Mouse (Mus musculus) Muller cell, postnatal 12 days (primary cell): ENCODE data around the gene Clcnka.
A peak's percentile ranks its signal among the peaks of the same experiment; 100 is the strongest.

Experiments
- DNase-seq: peaks from one replicate; pipeline ENCODE4 v3.0.0-alpha.2; 2015; ENCODE audit errors: inconsistent ontology term

Clcnka gene

DNA sequence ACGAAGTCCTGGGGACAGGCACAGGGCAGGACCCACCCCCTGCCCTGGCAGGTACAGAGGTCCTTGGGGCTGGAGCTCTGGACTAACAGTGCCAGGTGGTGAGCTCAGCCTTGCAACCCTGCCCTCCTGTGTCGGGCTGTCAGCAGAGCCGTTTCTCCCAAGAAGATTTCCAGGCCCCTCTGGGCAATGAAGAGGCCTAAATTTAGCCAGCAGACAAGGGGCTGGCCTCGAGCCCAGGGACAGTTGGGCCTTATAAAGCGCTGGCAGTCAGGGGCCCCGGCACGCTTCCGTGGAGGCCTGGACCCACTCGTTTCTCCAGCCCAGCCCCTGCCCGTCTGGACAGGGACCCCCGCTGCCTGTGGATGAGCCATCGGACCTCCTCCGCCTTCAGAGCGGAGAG lies 22.9 kb upstream of the Clcnka start:
- no peak for DNase-seq

- DNase-seq: no peak
Observed at GRCm38 (mm10) chr4:141420886-141421285, 22.4 kb upstream of the Clcnka start.

DNA sequence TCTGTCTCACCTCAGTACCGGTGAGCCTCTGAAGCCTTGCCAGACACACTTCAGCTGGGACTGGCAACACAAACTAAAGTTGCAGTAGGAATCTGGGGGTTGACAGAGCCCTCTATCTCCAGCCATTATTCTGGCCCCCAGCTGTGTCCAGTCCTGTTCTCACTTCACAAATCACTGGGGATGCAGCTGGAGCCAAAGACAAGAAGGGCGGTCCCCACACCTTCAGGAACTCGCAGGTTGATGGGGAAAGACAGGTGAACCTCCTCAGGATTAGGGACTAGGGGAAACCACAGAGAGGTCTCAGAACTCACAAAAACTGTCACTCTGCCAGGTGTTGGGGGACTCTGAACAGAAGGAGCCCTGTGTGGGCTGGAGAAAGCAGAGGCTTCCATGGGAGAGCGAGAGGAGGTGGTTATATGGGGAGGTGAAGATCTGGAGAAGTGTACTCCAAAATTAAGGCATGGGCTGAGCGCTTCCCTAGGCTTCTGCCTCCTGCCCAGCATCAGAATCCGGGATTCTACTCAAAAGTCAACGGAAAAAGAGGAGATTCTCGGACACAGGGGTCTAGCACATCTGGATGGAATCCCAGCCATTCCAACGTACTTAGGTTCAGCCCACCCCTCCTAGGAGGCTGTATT lies 21.8 kb upstream of the Clcnka start, which contains the start of gene Hspb7:
Gene Hspb7, plus strand, starts transcription at position 588 of the 638 bp plus-strand sequence.
- DNase-seq: no peak

GRCm38 (mm10) chr4:141419398-141420191 lies 21.1 kb upstream of the Clcnka start:
- peak; percentile 83 for DNase-seq

DNA sequence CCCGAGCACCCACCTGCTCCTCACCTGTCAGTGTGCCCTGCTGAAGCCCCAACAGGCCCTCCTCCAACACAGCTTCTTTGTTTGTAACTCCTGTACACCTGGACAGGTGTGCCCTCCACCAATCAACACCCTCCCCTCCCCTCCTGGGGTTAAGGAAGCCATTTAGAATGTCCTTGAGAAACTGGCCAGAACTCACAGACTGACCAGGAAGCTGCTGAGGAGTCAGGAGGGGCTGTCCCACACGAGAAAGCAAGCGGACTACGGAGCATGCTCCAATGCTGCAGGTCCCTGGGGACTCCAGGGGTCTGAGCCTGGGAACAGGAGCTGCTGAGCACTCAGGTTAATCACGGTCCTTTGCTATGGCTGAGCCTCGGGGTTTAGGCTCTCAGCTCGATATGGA lies 17.4 kb upstream of the Clcnka start, which contains the start of gene Clcnkb:
Gene Clcnkb, minus strand, starts transcription at position 91 of the 400 bp plus-strand sequence.
- no peak for DNase-seq

DNA sequence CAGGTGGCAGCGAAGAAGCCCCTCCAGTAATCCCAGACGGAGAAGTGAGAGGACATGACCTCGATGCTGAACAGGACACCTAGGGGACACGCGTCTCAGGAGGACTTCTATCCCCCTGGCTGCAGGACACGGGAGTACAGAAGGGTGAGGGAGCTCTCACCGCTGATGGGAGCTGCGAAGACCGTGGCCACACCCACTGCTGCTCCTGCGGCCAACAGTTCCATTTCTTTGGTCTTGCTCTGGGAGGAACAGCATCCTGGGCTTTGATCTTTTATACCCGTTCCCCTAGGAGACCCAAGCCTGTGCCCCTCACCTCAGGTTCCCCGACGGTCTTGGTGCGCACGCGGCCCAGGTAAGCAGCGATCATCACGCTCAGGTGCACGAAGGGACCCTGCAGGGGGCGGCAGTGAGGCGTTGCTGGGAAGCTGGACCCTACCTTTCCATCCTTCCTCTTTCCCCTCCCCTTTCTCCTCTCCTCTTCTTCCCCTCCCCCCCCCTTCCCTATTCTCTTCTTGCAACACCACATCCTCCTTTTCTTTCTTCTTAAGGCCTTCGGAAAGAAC lies 13.0 kb upstream of the Clcnka start:
- no peak for DNase-seq

DNA sequence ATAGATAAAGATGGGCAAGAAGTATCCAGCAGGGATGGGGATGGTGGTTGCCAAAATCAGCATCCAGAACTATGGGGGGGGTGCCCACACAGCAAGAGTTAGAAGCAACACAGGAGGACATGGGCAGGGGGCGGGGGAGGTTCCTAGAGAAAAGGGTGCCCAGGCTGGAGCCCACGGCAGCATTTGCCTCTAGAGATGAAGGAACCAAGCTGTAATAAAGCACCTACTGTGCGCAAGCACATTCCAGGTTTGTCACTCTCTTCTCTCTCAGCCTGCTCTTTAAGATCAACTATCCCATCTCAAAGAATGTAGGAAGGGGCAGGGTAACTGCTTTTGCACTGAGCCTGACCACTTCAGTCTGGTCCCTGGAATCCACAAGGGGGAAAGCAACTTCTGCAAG lies 10.1 kb upstream of the Clcnka start:
- no peak for DNase-seq

DNA sequence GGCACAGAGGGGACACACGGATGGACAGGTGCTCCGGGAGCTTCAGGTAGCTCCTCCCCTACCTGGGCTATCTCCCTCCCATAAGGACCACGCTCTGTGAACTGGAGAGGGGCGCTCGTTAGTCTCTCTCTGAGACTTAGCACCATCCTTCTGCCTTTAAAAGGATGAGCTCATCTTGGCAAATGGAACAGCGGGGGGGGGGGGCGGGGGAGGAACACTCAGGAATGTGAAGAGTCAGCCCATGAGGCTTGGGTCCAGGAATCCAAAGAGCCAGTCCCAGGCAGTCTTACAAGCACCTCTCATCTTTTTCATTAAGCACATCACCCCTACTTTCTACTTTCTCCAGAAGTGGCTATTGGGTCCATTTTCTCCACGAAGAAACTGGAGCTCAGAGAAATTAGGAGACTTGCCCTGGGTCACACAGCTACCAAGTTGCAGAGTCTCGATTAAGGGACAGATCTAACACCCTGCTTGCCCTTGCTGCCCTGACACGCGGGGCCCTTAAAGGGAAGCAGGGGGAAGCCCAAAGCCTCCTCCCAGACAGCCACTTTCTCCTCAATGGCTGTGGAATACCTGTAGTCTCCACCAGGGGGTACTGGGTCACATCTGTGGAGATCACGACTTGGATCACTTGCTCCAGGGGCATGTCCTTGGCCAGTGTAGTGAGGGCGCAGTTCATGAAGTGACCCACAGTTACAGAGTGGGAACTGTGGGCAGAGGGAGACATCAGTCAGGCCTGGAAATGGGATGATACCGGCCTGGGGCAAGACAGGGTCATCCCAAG lies 8.2 kb upstream of the Clcnka start:
- DNase-seq: peak; percentile 86

- DNase-seq: no peak
Observed at GRCm38 (mm10) chr4:141405314-141405622, 6.7 kb upstream of the Clcnka start.

DNA sequence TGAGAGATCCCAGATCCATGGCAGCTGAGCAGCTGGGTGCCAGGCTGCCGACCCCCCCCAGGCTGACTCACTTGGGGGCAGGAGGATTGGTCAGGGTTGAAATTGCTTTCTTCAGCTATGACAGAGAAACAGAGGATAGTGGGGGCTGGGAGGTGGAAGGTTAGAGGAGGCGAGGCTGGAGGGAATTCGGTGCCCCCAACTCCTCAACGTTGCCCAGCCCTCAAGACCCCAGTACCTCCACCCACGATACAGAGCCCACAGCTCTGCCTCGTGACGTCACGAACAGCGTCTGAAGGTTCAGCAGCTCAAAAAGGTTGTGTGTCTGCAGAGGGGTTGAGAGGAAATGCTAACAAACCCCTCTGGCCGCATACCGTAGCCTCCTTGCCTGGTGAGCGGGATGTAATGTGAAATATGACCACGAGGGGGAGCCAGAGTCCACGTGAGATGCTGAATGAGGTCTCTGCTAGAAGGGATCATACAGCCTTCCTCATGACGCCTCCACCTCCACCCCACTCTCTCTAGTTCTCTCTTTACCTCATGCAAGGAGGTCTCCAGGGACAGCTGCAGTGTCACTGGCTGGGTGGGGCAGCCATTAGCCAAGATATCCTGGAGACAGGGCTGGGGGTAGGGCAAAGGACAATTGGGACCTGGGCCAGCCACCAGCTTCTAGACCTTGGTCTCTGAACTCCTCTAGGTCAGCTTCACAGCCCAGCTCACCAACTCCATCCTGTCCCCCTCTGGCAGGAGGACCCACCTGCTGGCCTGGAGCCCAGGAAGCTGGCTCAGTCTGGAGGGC lies 6.2 kb upstream of the Clcnka start:
- DNase-seq: peak; percentile 73

DNA sequence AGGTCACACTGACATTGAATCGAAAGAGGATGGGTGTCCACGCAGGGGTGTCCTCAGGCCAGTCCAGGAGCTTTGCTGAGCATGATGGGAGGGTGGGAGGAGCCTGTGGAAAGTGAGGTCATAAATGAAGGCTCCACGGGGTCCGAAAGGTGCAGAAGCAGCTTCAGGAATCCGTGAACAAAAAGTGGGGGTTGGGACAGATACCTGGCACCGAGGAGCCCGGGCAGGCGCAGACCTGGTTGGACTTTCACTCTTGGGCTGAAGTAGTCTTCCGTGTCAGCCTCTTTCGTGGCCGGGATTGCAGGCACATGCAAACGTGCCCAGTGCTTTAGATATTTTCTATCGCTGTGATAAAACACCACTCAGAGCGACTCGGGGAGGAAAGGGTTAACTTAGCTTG lies 1.6 kb upstream of the Clcnka start:
- DNase-seq: no peak

- no peak for DNase-seq
Observed at GRCm38 (mm10) chr4:141397861-141398260, 663 bp downstream of the Clcnka start.

DNA sequence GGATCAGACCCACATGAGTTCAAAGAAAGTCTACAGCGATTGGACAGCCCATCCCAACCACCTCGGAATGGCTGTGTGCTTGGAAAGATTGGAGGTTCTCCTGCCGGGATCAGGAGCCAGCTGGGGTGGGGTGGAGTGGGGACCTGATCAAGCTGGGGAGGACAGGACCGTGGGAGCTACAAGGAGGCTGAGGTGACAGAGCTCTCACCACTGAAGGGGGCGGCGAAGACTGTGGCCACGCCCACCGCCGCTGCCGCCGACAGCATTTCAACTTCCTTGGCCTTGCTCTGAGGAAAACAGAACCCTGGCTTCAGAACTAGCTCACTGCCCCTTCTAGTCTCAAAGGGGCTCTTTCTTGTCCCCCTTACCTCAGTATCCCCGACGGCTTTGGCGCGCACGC lies 3.8 kb downstream of the Clcnka start:
- no peak for DNase-seq

GRCm38 (mm10) chr4:141391293-141391692 lies 7.2 kb downstream of the Clcnka start:
- no peak for DNase-seq

DNA sequence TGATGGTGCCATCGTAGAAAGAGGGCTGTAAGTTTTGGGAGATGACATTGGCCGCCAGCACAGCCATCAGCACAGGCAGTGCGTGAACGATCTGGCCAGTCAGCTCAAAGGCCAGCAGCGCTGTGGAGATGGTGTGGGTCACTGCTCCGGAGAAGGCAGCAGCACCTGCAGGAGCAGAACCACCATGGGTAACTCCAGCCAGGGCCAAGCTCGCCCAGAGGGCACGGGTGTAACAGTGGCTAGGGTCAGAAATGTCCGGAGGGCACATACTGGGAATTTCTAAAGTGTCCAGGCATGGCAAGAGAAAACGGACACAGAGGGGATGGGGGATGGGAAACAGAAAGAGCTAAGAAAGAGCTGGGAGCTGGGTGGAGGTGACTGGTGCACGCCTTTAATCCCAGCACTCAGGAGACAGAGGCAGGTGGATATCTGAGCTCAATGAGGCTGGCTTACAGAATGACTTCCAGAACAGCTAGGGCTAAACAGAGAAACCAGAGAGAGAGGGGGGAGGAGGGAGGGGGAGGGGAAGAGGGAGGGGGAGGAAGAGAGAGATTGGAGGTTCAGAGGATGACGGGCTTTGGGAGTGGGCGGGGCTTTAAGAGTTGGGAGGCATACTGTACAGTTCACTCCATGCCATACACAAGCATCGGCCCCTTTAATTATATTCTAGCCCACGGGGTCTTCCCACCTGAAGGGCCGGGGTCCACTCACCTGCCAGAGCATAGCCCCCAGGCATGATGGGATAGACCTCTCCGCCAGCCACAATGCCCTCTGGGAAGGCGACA lies 9.0 kb downstream of the Clcnka start:
- no peak for DNase-seq

GRCm38 (mm10) chr4:141387933-141388332 lies 10.6 kb downstream of the Clcnka start:
- DNase-seq: no peak

DNA sequence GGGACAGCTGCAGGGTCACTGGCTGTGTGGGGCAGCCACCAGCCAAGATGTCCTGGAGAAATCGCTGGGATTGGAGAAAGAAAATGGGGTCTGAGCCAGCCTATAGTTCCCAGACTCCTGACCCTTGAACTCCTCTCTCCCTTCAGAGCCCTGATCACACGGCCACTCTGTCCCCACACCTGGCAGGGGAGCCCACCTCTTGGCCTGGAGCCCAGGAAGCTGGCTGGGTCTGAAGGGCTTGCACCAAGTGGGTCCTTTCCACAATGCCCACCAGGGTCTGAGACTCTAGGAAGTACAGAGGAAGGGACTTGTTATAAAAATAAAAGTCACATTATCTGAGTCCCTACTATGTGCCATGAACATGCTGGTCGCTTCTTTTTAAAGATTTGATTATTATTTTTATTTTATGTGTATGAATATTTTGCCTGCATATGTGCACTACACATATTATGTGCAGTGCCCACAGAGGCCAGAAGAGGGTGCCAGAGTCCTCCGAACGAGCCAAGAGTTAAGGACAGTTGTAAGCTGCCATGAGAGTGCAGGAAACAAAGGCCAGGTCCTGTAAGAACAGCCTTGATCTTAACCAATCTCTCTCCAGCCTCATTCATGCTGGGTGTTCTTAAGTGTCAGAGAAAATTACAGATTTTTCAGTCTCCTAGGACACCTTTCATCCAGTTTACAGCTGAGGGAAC lies 11.3 kb downstream of the Clcnka start:
- DNase-seq: peak; percentile 70

DNA sequence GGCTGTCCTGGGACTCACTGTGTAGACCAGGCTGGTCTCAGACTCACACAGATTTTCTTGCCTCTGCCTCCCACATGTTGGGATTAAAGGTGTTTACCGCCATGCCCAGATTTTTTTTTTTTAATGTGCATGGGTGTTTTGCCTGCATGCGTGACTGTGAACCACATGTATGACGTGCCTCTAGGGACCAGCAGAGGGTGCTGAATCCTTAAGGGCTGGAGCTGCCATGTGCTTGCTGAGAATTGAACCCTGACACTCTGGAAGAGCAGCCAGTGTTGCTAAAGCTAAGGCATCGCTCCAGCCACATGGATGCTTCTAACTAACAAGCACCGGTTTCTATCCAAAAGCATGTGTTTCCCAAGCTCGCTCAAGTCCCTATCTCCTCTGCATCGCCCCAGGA lies 12.4 kb downstream of the Clcnka start:
- DNase-seq: no peak

- peak; percentile 56 for DNase-seq
Observed at GRCm38 (mm10) chr4:141385275-141385674, 13.2 kb downstream of the Clcnka start.

DNA sequence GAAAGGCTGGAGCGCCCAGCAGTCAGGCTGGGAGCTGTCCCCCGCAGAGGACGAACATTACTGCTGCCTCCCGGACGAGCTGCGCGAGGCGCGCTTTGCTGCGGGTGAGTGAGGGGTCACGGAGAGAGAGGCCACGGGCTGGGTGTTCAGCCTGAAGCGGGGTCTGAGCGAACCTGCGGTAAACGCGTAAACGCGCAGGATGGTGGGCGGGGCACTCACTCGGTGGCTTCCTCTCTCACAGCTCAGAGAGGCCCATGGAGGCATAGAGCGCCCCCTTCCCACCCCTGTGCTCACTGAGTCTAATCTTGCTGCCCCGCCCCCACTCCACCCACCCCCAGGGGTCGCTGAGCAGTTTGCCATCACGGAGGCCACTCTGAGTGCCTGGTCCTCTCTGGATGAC lies 16.1 kb downstream of the Clcnka start:
- peak; percentile 40 for DNase-seq
